Mouse (Mus musculus): ENCODE results near the gene Olfr316.
"Not testable (repeated sequence)": the region's sequence is repeated elsewhere in the genome, so short reads cannot be mapped to it uniquely, and the experiment has no call there.

Olfr316 gene

GRCm38 (mm10) chr11:58752434-58752833 is at the start of gene Olfr316:
Gene Olfr316, plus strand, starts transcription at chr11:58752734.
- no peak for DNase-seq

- no peak for DNase-seq
Measured at GRCm38 (mm10) chr11:58709086-58709485, 43.4 kb upstream of the Olfr316 start.

DNA sequence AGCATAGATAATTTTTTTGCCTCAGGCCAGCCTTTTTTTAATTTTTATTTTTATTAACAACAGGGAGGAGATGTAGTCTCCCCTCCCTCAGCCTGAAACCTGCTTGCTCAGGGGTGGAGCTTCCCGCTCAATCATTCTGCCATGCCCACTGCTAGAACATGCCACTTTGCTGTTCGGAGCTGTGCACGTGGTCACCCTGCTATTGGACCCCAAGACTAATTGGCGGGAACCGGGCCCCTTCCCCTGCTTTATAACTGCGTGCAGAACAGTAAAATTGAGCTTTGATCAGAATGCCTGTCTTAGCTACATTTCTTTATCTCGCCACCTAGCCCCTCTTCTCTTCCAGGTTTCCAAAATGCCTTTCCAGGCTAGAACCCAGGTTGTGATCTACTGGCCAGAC is 34.8 kb upstream of the Olfr316 start:
- not testable (repeated sequence) for DNase-seq

GRCm38 (mm10) chr11:58719701-58720100 is 32.8 kb upstream of the Olfr316 start:
- no peak for DNase-seq

GRCm38 (mm10) chr11:58723914-58724313 is 28.6 kb upstream of the Olfr316 start, which contains the start of gene Olfr318:
Gene Olfr318, minus strand, starts transcription at chr11:58724014.
- no peak for DNase-seq

GRCm38 (mm10) chr11:58727896-58728650 is 24.5 kb upstream of the Olfr316 start:
- DNase-seq = not testable (repeated sequence)

DNA sequence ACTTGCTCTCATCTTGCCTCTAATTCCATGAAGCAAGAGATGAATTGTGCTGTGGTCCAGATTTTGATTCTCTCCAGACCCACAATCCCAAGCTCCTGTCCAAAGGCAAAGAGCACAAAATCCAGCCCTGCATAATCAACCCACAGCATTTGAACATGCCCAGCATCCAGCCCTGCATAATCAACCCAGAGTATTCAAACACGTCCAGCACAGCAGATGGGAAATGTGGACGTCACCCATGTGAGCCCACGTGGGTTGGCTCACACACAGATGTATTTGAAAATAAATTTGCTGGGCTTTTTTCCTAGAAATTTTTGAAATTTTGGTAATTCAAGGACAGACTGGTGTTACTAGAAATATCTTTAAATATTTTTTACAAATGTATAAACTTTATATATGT is 19.2 kb upstream of the Olfr316 start:
- DNase-seq = no peak

- no peak for DNase-seq
Measured at GRCm38 (mm10) chr11:58738792-58739262, 13.7 kb upstream of the Olfr316 start, which contains the start of gene Olfr317. Gene Olfr317, minus strand, starts transcription at chr11:58739212.

GRCm38 (mm10) chr11:58751096-58751495 is 1.4 kb upstream of the Olfr316 start:
- DNase-seq = not testable (repeated sequence)

- no peak for DNase-seq
Measured at GRCm38 (mm10) chr11:58772888-58773287, 20.4 kb downstream of the Olfr316 start, which contains the start of gene Olfr315. Gene Olfr315, plus strand, starts transcription at chr11:58773188.

GRCm38 (mm10) chr11:58782480-58783089 is 30.1 kb downstream of the Olfr316 start, which contains the start of gene Olfr314:
Gene Olfr314, plus strand, starts transcription at chr11:58782952.
- DNase-seq = no peak

- no peak for DNase-seq
Measured at GRCm38 (mm10) chr11:58784182-58784581, 31.6 kb downstream of the Olfr316 start.

GRCm38 (mm10) chr11:58787651-58788050 is 35.1 kb downstream of the Olfr316 start:
- DNase-seq = peak; percentile 64

- peak; percentile 50 for DNase-seq
Measured at GRCm38 (mm10) chr11:58788346-58788745, 35.8 kb downstream of the Olfr316 start.

- DNase-seq = no peak
Measured at GRCm38 (mm10) chr11:58789532-58789931, 37.0 kb downstream of the Olfr316 start.

GRCm38 (mm10) chr11:58790053-58790452 is 37.5 kb downstream of the Olfr316 start:
- no peak for DNase-seq

GRCm38 (mm10) chr11:58790646-58791045 is 38.1 kb downstream of the Olfr316 start:
- DNase-seq = no peak

GRCm38 (mm10) chr11:58795856-58796255 is 43.3 kb downstream of the Olfr316 start:
- peak; percentile 42 for DNase-seq

- DNase-seq = no peak
Measured at GRCm38 (mm10) chr11:58796850-58797249, 44.3 kb downstream of the Olfr316 start.

DNA sequence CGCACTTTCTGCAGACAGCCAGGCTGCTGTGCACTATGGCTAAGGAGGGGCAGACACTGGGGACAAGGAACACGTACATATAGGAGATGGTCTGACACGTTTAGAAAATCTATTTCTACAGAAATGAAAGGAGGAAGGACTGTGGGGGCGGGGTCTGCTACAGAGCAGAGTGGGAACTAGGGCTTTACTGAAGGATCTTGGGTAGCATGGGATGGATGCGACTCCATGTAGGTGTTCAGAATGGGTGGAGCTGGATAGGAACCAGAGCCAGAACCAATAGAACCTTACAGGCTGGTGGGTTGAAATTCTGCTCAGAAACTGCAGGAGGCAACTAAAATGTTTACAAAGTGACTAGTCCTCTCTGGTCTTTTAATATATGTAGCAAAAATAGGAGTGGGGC is 47.2 kb downstream of the Olfr316 start:
- no peak for DNase-seq

DNA sequence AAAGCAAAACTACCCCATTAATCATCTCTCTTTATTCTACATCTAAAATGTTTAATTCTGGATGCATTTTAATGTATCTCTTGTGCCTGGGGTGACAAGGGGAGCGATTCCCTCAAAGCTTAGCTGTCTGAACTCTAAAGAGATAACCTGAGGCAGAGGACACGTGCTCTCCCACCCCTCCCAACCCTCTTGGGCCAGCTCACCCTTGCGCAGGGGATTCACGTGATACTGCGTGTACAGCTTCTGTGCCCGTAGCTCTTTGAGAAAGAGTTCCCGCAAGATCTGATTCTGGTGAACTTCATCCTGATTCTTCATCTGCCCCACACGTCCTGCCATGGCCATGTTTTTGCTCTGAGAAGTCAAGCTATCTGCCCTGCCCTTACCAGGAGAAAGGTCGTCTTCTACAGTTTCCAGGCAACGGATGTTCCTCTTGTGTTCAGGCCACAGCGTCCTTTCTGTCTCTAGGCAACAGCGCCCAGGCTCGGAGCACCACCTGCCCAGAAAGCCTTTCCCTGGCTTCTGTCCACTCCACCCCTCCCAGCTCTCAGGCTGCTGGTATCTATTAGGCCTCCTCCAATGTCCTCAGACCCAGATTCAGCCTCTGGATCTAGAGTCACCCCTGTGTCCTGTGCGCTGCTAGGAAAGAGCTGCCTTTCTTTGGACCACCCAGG is 49.2 kb downstream of the Olfr316 start, which contains the start of gene Fam183b:
TSS of gene Fam183b (minus strand) at position 403 of the 671 bp plus-strand sequence.
- no peak for DNase-seq

- no peak for DNase-seq
Measured at GRCm38 (mm10) chr11:58803871-58804270, 51.3 kb downstream of the Olfr316 start.

- no peak for DNase-seq
Measured at GRCm38 (mm10) chr11:58804393-58804792, 51.9 kb downstream of the Olfr316 start.

Measured in thymus, postnatal 25 days (tissue).